Mouse (Mus musculus) heart, postnatal 14 days (tissue): ENCODE data around the gene Cdc42se2. TPM values are rescaled to one million over a fixed set of nuclear protein-coding genes. Genes with fewer than 3 reads are reported as not detected.

ENCODE experiments used
- DNase-seq, 2 experiments: peaks; one replicate each; pipeline ENCODE4 v3.0.0; 2021 to 2022
- intact Hi-C: fragments of 180-260 bp; cut with DNase I; formaldehyde crosslinking; loops from one replicate; pipeline ENCODE4 v1.15.1; 2025
- total RNA-seq, 2 experiments: library from RNA; stranded (reverse); gene quantifications; 2 replicates each; pipeline ENCODE4 v1.2.3; 2021

The Cdc42se2 gene
- total RNA-seq, 2 experiments from 2014 or later: 28.8 to 28.9 TPM

GRCm38 (mm10) chr11:54724353-54725034 is 63.0 kb downstream of the Cdc42se2 start:
- intact Hi-C loops: no loop called here

GRCm38 (mm10) chr11:54722057-54722456 is 65.4 kb downstream of the Cdc42se2 start:
- DNase-seq: no peak
- intact Hi-C loops: no loop called here

More at GRCm38 (mm10) chr11:54724353-54725034, 63.0 kb downstream of the Cdc42se2 start:
- DNase-seq: peak in 1 of 2 experiments; percentile 32

- intact Hi-C loops: no loop called here
- DNase-seq: no peak
Measured at GRCm38 (mm10) chr11:54718601-54719000, 68.9 kb downstream of the Cdc42se2 start.

GRCm38 (mm10) chr11:54717893-54718292 is 69.6 kb downstream of the Cdc42se2 start:
- intact Hi-C loops: no loop called here

GRCm38 (mm10) chr11:54712849-54713248 is 74.6 kb downstream of the Cdc42se2 start:
- intact Hi-C loops: no loop called here
- DNase-seq: no peak

More at GRCm38 (mm10) chr11:54717893-54718292, 69.6 kb downstream of the Cdc42se2 start:
- DNase-seq: no peak

GRCm38 (mm10) chr11:54710512-54711293 is 76.8 kb downstream of the Cdc42se2 start:
- DNase-seq: no peak
- intact Hi-C loops: no loop called here

- intact Hi-C loops: loop anchor here (5.0 kb wide), 1 partner anchor 78 kb away; the partner anchor contains the start of gene Cdc42se2
- DNase-seq: no peak
Measured at GRCm38 (mm10) chr11:54709645-54710044, 77.8 kb downstream of the Cdc42se2 start.

GRCm38 (mm10) chr11:54708153-54708552 is 79.3 kb downstream of the Cdc42se2 start:
- intact Hi-C loops: loop anchor here (5.0 kb wide), 1 partner anchor 79 kb away; the partner anchor contains the start of gene Cdc42se2
- no peak for DNase-seq

GRCm38 (mm10) chr11:54703306-54703705 is 84.2 kb downstream of the Cdc42se2 start:
- intact Hi-C loops: loop anchor here (1.0 to 5.0 kb wide), 2 partner anchors 157 to 224 kb away; partner anchors contain the start of gene Lyrm7
- peak; percentile 76 to 87 for DNase-seq

- no peak for DNase-seq
- intact Hi-C loops: loop anchor here (5.0 kb wide), 1 partner anchor 225 kb away; no protein-coding TSS in a partner anchor
Measured at GRCm38 (mm10) chr11:54701848-54702247, 85.6 kb downstream of the Cdc42se2 start.

- no peak for DNase-seq
- intact Hi-C loops: loop anchor here (5.0 kb wide), 1 partner anchor 227 kb away; no protein-coding TSS in a partner anchor
Measured at GRCm38 (mm10) chr11:54699972-54700371, 87.5 kb downstream of the Cdc42se2 start.

GRCm38 (mm10) chr11:54698636-54699035 is 88.8 kb downstream of the Cdc42se2 start:
- DNase-seq: no peak
- intact Hi-C loops: no loop called here

GRCm38 (mm10) chr11:54697611-54698010 is 89.9 kb downstream of the Cdc42se2 start:
- no peak for DNase-seq

GRCm38 (mm10) chr11:54695951-54696350 is 91.5 kb downstream of the Cdc42se2 start:
- intact Hi-C loops: no loop called here
- peak in 1 of 2 experiments; percentile 42 for DNase-seq

More at GRCm38 (mm10) chr11:54697611-54698010, 89.9 kb downstream of the Cdc42se2 start:
- intact Hi-C loops: no loop called here

- DNase-seq: no peak
- intact Hi-C loops: no loop called here
Measured at GRCm38 (mm10) chr11:54694291-54694690, 93.2 kb downstream of the Cdc42se2 start.

GRCm38 (mm10) chr11:54693696-54694095 is 93.8 kb downstream of the Cdc42se2 start:
- no peak for DNase-seq
- intact Hi-C loops: no loop called here

- DNase-seq: peak; percentile 48 to 55
- intact Hi-C loops: no loop called here
Measured at GRCm38 (mm10) chr11:54691179-54691578, 96.3 kb downstream of the Cdc42se2 start.

- no peak for DNase-seq
- intact Hi-C loops: no loop called here
Measured at GRCm38 (mm10) chr11:54690171-54690570, 97.3 kb downstream of the Cdc42se2 start.

GRCm38 (mm10) chr11:54684831-54685230 is 102.6 kb downstream of the Cdc42se2 start:
- DNase-seq: peak in 1 of 2 experiments; percentile 19
- intact Hi-C loops: no loop called here

- no peak for DNase-seq
- intact Hi-C loops: no loop called here
Measured at GRCm38 (mm10) chr11:54679141-54679540, 108.3 kb downstream of the Cdc42se2 start.
